Mouse (Mus musculus) midbrain, embryonic 11.5 days (tissue): ENCODE data around the gene Atxn10. TPM values are rescaled to one million over a fixed set of nuclear protein-coding genes. Genes with fewer than 3 reads are reported as not detected.

Experiments
- ATAC-seq: fragments of 200-750 bp; cut with Nextera tagmentation; 2 replicates; pipeline ENCODE4 v1.8.0; 2017; ENCODE audit warnings: moderate TSS enrichment, moderate library complexity; ENCODE audit not compliant: low FRiP score
- DNase-seq: peaks from one replicate; pipeline ENCODE4 v3.0.0; 2015; ENCODE audit warnings: low spot score; ENCODE audit errors: missing footprints
- H3K27ac ChIP-seq: fragments of 300-500 bp; sonication (generic); 2 replicates; pipeline ENCODE4 v1.5.1; 2014; ENCODE audit warnings: low read depth, low read length
- H3K27me3 ChIP-seq: fragments of 300-500 bp; sonication (generic); 2 replicates; pipeline ENCODE4 v1.6.1; 2014; ENCODE audit warnings: mild to moderate bottlenecking, low read length, moderate library complexity, mixed read lengths; ENCODE audit not compliant: control insufficient read depth, insufficient read depth
- H3K36me3 ChIP-seq: fragments of 300-500 bp; sonication (generic); 2 replicates; pipeline ENCODE4 v1.6.1; 2014; ENCODE audit warnings: mild to moderate bottlenecking, low read length, moderate library complexity, mixed read lengths; ENCODE audit not compliant: control insufficient read depth, insufficient read depth
- H3K4me1 ChIP-seq: fragments of 300-500 bp; sonication (generic); 2 replicates; pipeline ENCODE4 v1.6.1; 2014; ENCODE audit warnings: low read length; ENCODE audit not compliant: control insufficient read depth, insufficient read depth
- H3K4me2 ChIP-seq: fragments of 300-500 bp; sonication (generic); 2 replicates; pipeline ENCODE4 v1.6.1; 2014; ENCODE audit warnings: mild to moderate bottlenecking, moderate library complexity
- H3K4me3 ChIP-seq: fragments of 300-500 bp; sonication (generic); 2 replicates; pipeline ENCODE4 v1.5.1; 2014; ENCODE audit warnings: low read depth, low read length
- H3K9ac ChIP-seq: fragments of 300-500 bp; sonication (generic); 2 replicates; pipeline ENCODE4 v1.6.1; 2014; ENCODE audit warnings: low read length
- H3K9me3 ChIP-seq: fragments of 300-500 bp; sonication (generic); 2 replicates; pipeline ENCODE4 v1.6.1; 2016; ENCODE audit warnings: low read length; ENCODE audit not compliant: control insufficient read depth
- WGBS: fragments of 180-500 bp; shearing (Covaris S2); extraction: QIAGEN DNeasy Blood & Tissue Kit; methylation state at CpG from one replicate; pipeline ENCODE4 v1.1.7; 2014; 5-methylcytosine and 5-hydroxymethylcytosine counted together
- polyA plus RNA-seq: library from polyadenylated mRNA; unstranded; fragments of >200 nt; fragmentation: Nextera tagmentation; extraction: Ambion mirVana; gene quantifications from 2 replicates; pipeline ENCODE4 v1.2.1, GENCODE M21; 2014

The Atxn10 gene
- polyA plus RNA-seq, 1 experiment from 2014 or later: 419 TPM

DNA sequence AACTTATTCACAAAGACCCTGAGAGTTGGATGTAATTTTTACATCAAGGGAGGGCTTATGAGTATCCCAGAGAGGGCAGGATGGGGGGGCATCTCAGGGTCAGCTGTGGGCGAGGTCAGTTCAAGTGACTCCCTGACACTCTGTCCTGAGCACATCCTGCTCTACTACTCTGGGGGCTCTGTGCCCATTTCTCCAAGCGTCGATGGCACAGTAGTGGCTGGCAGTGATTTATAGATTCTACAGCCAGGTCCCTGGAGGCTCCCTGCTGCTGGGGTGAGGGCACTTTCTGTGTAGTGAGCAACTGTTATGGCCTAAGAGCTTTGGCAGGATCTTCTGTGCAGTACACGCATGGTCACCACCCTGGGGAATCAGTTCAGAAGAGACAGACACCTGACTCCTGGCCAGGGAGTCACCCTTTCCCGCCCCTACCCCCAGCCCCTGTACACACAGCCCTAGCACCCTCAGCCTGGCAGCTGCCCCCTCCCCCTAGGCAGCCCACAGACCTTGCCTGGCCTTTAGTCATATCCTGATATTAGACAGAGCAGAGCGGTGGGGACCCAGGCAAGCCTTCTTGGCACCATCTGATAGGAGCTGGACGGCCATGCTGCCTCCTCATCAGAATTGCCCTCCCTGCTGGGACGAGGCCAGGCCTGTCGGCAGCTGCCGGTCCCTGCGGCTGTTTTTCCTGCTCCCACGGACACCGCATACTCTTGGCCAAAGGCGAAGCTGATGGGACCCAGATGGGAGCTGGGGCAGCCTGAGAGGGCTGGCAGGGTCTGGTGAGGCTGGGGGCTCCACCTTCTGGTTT is 169.3 kb downstream of the Atxn10 start:
- DNase-seq (no peak), ATAC-seq (no peak)
- Histone ChIP-seq H3K4me3 (no peak overlapping the region), H3K27me3 (no peaks in the 10 kb centered on the region), H3K9ac (no peak overlapping the region), H3K4me1 (peaks cover 25% of the 10 kb centered on the region), H3K36me3 (no peaks in the 10 kb centered on the region), H3K27ac (no peak overlapping the region), H3K4me2 (no peak overlapping the region), H3K9me3 (no peaks in the 10 kb centered on the region)
- 75% methylated on average over 14 of the region's 14 CpGs for WGBS

DNA sequence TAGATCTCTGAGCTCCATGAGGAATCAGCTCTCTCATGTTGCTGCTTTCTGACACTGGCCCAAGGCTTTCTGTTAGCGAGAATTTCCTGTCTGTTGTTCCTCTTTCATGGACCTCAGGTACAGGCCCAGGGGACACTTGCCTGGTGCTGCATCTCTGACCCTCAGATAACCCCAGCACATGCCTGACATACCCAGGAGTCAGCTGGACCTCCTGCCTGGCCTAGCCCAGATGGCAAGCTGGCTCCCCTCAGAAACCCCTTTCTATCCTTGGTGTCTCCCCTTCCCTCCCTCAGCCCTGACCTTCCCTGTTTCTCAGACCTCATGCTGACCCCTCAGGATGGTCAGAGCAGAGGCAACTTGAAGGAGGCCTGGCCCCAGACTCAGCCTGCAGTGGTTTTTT is 170.6 kb downstream of the Atxn10 start:
- WGBS: 72% methylated on average over 1 of the region's 1 CpGs
- no peak overlapping the region for H3K4me3 ChIP-seq
- H3K4me2 ChIP-seq: no peak overlapping the region
- peak overlapping the region; percentile 63; the same call in 1 of the 2 replicates for H3K9ac ChIP-seq
- H3K4me1 ChIP-seq: peaks cover 25% of the 10 kb centered on the region
- no peaks in the 10 kb centered on the region for H3K36me3 ChIP-seq
- peak overlapping the region; percentile 92; the same call in 1 of the 2 replicates for H3K27ac ChIP-seq
- H3K9me3 ChIP-seq: no peaks in the 10 kb centered on the region
- no peaks in the 10 kb centered on the region for H3K27me3 ChIP-seq
- ATAC-seq (no peak), DNase-seq (no peak)

DNA sequence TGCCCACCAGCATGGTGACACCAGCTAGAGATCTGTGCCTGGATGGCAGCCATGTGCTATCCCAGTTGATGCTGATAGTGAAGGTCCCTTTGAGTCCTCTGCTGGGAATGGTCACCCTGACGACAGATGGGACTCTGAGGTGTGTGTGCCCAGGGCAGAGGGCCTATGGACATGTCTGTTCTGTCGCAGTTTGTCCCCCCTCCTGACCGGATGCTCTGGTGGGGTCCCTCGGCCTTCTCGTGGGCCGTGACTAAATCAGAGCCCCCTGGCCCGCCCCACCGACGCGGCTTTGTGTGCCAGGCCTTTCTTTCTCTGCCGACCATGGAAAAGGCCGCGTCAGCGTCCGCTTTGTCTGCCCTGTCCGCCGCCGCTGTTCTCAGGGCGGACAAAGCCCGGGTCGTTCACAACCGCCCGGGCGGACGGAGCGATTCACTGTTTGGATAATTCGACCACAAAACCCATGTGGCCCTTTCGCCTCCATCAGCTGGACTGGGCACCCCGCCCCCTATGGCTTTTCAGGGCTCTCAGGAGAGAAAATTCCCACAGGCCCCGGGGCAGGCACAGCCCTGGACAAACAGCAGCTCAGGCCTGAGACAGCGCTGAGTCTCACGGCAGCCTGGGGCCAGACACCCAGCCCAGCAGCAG is 171.4 kb downstream of the Atxn10 start:
- Histone ChIP-seq H3K4me2 (no peak overlapping the region), H3K27me3 (no peaks in the 10 kb centered on the region), H3K27ac (peak overlapping the region; percentile 92), H3K9me3 (no peaks in the 10 kb centered on the region), H3K4me1 (peaks cover 25% of the 10 kb centered on the region), H3K4me3 (no peak overlapping the region), H3K9ac (peak overlapping the region; percentile 63; the same call in 1 of the 2 replicates), H3K36me3 (no peaks in the 10 kb centered on the region)
- DNase-seq: peak; percentile 95
- peak; percentile 85 for ATAC-seq
- WGBS: 27% methylated on average over 32 of the region's 32 CpGs

Other genes with a start within 250 kb of the Atxn10 start
- gene Smc1b, start 204.3 kb upstream of the Atxn10 start, polyA plus RNA-seq: 0.11 and 0.34 TPM in 2 replicates
- 0.44 and 0.82 TPM in 2 replicates for gene Ribc2, start 204.2 kb upstream of the Atxn10 start, polyA plus RNA-seq
- 153 and 165 TPM in 2 replicates for gene Fbln1, start 130.3 kb upstream of the Atxn10 start, polyA plus RNA-seq
- gene 7530416G11Rik, start 167.0 kb downstream of the Atxn10 start, polyA plus RNA-seq: not detected in 2 replicates
- 38.5 and 44.3 TPM in 2 replicates for gene Wnt7b, start 246.2 kb downstream of the Atxn10 start, polyA plus RNA-seq